Mouse (Mus musculus): ENCODE results near the gene 2010111I01Rik. TPM values are rescaled to one million over a fixed set of nuclear protein-coding genes. Genes with fewer than 3 reads are reported as not detected.

2010111I01Rik gene
- total and polyA plus RNA-seq, 3 experiments, result 26.3 to 32.7 TPM; not detected in 1

DNA sequence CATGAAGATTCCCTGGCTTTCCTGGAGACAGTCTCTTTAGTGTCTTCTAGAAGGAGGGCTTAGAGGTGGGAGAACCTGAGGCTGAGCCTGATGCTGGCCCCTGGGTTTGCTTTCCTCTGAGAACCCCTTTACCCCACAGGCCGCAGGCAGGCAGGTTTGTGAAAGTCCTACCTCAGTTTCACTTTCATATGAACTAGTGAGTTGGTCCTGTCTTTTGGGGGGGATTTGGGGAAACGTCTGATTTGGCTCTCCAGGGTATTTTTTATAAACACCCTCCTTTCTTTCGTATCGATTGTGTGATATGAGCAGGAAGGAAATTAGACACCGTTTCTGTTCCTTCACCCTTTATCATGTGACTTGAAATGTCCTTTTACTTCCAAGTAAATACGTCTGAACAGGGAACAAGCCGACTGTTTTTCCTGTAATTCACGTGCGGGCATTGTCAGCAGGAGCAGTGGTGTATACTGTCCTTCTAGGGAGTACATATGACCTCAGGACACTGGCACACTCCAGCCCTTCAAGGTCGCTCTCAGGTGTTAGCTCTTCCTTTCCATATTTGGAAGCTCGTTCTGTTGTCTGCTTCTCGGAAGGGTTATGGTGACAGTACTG lies 281.7 kb downstream of the 2010111I01Rik start:
- TF ChIP-seq ZC3H11A (IDR thresholded peaks at IDR 0.05; ENCODE audit: low read depth, low read length), result no peak
- no peak for TF ChIP-seq MYB (IDR thresholded peaks at IDR 0.05; ENCODE audit: low read depth, low read length)
- no peak for TF ChIP-seq CHD2 (IDR thresholded peaks at IDR 0.05; ENCODE audit: low read length)
- no peak for TF ChIP-seq TCF12 (IDR thresholded peaks at IDR 0.05; ENCODE audit: low read depth, low read length)
- no peak for TF ChIP-seq USF1 (IDR thresholded peaks at IDR 0.05; ENCODE audit: low read depth, low read length)
- TF ChIP-seq BHLHE40 (IDR thresholded peaks at IDR 0.05; ENCODE audit: borderline replicate concordance, low read depth, low read length), result no peak
- TF ChIP-seq ZMIZ1 (IDR thresholded peaks at IDR 0.05; ENCODE audit: low read depth, low read length), result no peak
- TF ChIP-seq MAFK (IDR thresholded peaks at IDR 0.05; ENCODE audit: borderline replicate concordance, low read depth, low read length), result no peak
- peaks cover 4% of the 10 kb centered on the region for H3K79me2 ChIP-seq (ENCODE audit: control insufficient read depth, insufficient read depth, low read length, poor library complexity)
- H3K9me3 ChIP-seq (replicated peaks; ENCODE audit: insufficient read depth, low read length), result no peaks in the 10 kb centered on the region
- no peaks in the 10 kb centered on the region for H3K4me1 ChIP-seq (ENCODE audit: control insufficient read depth in 1 of 2, insufficient read depth in 2 of 2, low read length in 2 of 2)
- H3K27ac ChIP-seq (ENCODE audit: control insufficient read depth, low read depth, low read length), result no peak overlapping the region
- H3K9ac ChIP-seq (ENCODE audit: control insufficient read depth, low read depth, low read length, poor library complexity, severe bottlenecking), result no peak overlapping the region
- no peaks in the 10 kb centered on the region; a peak in 1 of 4 replicates for H3K36me3 ChIP-seq (ENCODE audit: control insufficient read depth in 1 of 2, insufficient read depth in 2 of 2, low read length in 2 of 2)
- DNase-seq (ENCODE audit: low read depth, low spot score), result no peak
- no peak overlapping the region for H3K4me3 ChIP-seq (ENCODE audit: control insufficient read depth in 1 of 2, insufficient read depth in 1 of 2, low read depth in 2 of 2, low read length in 2 of 2)
- no peaks in the 10 kb centered on the region for H3K27me3 ChIP-seq (ENCODE audit: control insufficient read depth in 1 of 2, insufficient read depth in 2 of 2, low read length in 2 of 2)

DNA sequence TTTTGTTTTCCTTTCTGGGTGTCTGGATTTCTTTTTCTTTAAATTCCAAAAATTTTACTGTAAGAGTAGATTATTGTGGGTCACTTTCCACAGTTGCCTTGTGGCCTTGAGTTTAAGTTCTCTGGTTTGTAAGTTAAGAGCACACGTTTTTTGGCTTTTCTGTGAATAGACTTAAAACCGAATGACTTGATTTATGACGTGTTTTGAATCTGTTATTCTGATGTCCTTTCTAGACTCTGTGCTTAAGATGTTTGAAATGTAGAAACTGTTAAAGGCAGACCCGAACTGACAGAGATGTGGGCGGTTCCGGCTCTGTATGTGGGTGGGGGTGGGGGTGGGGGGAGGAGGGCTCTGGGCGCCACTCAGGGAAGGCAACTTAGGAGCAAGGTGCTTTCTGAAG lies 282.3 kb downstream of the 2010111I01Rik start:
- DNase-seq (ENCODE audit: low read depth, low spot score), result no peak
- Histone ChIP-seq H3K9ac (ENCODE audit: control insufficient read depth, low read depth, low read length, poor library complexity, severe bottlenecking) (no peak overlapping the region), H3K9me3 (replicated peaks; ENCODE audit: insufficient read depth, low read length) (no peaks in the 10 kb centered on the region), H3K79me2 (ENCODE audit: control insufficient read depth, insufficient read depth, low read length, poor library complexity) (peaks cover 3% of the 10 kb centered on the region; the same call in 1 of the 2 replicates), H3K27me3 (ENCODE audit: control insufficient read depth in 1 of 2, insufficient read depth in 2 of 2, low read length in 2 of 2) (no peaks in the 10 kb centered on the region), H3K4me3 (ENCODE audit: control insufficient read depth in 1 of 2, insufficient read depth in 1 of 2, low read depth in 2 of 2, low read length in 2 of 2) (no peak overlapping the region), H3K27ac (ENCODE audit: control insufficient read depth, low read depth, low read length) (no peak overlapping the region), H3K4me1 (ENCODE audit: control insufficient read depth in 1 of 2, insufficient read depth in 2 of 2, low read length in 2 of 2) (no peaks in the 10 kb centered on the region), H3K36me3 (ENCODE audit: control insufficient read depth in 1 of 2, insufficient read depth in 2 of 2, low read length in 2 of 2) (no peaks in the 10 kb centered on the region; a peak in 1 of 4 replicates)
- no peak for TF ChIP-seq MEF2A (IDR thresholded peaks at IDR 0.05; ENCODE audit: extremely low read depth, insufficient replicate concordance, low read depth, low read length, poor library complexity, severe bottlenecking)
- TF ChIP-seq GABPA (IDR thresholded peaks at IDR 0.05; ENCODE audit: low read depth, low read length), result no peak
- no peak for TF ChIP-seq TBP (IDR thresholded peaks at IDR 0.05; ENCODE audit: low read depth, low read length)
- TF ChIP-seq SIN3A (IDR thresholded peaks at IDR 0.05; ENCODE audit: low read length), result no peak
- TF ChIP-seq NRF1 (IDR thresholded peaks at IDR 0.05; ENCODE audit: insufficient read depth, low read depth, low read length, poor library complexity, severe bottlenecking), result no peak

DNA sequence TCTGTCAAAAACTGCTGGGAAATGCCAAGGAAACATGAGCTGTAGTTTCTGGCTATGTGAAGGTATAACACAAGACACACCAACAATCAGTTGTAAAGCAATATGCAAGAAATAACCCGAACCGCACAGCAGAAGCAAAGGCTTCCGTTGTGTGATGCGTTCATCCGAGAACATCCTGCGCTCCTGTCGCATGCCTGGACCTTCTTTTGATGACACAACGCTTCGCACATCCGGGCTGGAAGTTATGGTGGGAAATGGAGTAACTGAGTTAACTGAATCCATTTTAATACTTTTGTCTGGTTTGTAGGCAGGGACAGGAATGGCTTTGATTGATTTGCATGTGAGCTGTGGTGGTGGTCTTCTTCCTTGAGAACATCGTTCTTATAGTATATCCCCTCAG lies 282.9 kb downstream of the 2010111I01Rik start:
- Histone ChIP-seq H3K9ac (ENCODE audit: control insufficient read depth, low read depth, low read length, poor library complexity, severe bottlenecking) (no peak overlapping the region), H3K27ac (ENCODE audit: control insufficient read depth, low read depth, low read length) (no peak overlapping the region), H3K9me3 (replicated peaks; ENCODE audit: insufficient read depth, low read length) (no peaks in the 10 kb centered on the region), H3K36me3 (ENCODE audit: control insufficient read depth in 1 of 2, insufficient read depth in 2 of 2, low read length in 2 of 2) (peaks cover 0 to 1% of the 10 kb centered on the region in 2 experiments; a peak in 2 of 4 replicates), H3K4me3 (ENCODE audit: control insufficient read depth in 1 of 2, insufficient read depth in 1 of 2, low read depth in 2 of 2, low read length in 2 of 2) (no peak overlapping the region), H3K27me3 (ENCODE audit: control insufficient read depth in 1 of 2, insufficient read depth in 2 of 2, low read length in 2 of 2) (no peaks in the 10 kb centered on the region), H3K4me1 (ENCODE audit: control insufficient read depth in 1 of 2, insufficient read depth in 2 of 2, low read length in 2 of 2) (0 out of 4 replicates have a peak, but pooled peaks cover 0 to under 1% of the 10 kb centered on the region in 2 experiments), H3K79me2 (ENCODE audit: control insufficient read depth, insufficient read depth, low read length, poor library complexity) (peaks cover 3% of the 10 kb centered on the region; the same call in 1 of the 2 replicates)
- TF ChIP-seq KAT2A (conservative IDR thresholded peaks at IDR 0.05; ENCODE audit: low read depth, low read length) (no peak), RAD21 (IDR thresholded peaks at IDR 0.05; ENCODE audit: low read depth, low read length) (no peak), EP300 (IDR thresholded peaks at IDR 0.05; ENCODE audit: low read depth in 1 of 2, low read length in 2 of 2) (no peak), MEF2A (IDR thresholded peaks at IDR 0.05; ENCODE audit: extremely low read depth, insufficient replicate concordance, low read depth, low read length, poor library complexity, severe bottlenecking) (no peak), USF1 (IDR thresholded peaks at IDR 0.05; ENCODE audit: low read depth, low read length) (no peak), POLR2AphosphoS5 (IDR thresholded peaks at IDR 0.05; ENCODE audit: borderline replicate concordance, low read depth, low read length) (no peak), UBTF (IDR thresholded peaks at IDR 0.05; ENCODE audit: borderline replicate concordance, insufficient read depth, low read depth, low read length) (no peak), E2F4 (IDR thresholded peaks at IDR 0.05; ENCODE audit: borderline replicate concordance, low read depth, low read length) (no peak)
- no peak for DNase-seq (ENCODE audit: low read depth, low spot score)

Measured in MEL (cell line).